Mouse (Mus musculus) lung, adult 2 months (tissue): ENCODE data around the gene Ccnf.

ENCODE experiments used
- CTCF ChIP-seq: fragments of 200-500 bp; IDR thresholded peaks from 2 replicates; pipeline ENCODE4 v1.5.1; 2011; ENCODE audit warnings: mild to moderate bottlenecking, low read length, control low read depth; ENCODE audit not compliant: insufficient read depth
- POLR2A ChIP-seq: fragments of 200-500 bp; IDR thresholded peaks from 2 replicates; pipeline ENCODE4 v1.6.1; 2011; ENCODE audit warnings: low read depth, mild to moderate bottlenecking, control low read depth, low read length, borderline replicate concordance; ENCODE audit errors: extremely low read depth

DNA sequence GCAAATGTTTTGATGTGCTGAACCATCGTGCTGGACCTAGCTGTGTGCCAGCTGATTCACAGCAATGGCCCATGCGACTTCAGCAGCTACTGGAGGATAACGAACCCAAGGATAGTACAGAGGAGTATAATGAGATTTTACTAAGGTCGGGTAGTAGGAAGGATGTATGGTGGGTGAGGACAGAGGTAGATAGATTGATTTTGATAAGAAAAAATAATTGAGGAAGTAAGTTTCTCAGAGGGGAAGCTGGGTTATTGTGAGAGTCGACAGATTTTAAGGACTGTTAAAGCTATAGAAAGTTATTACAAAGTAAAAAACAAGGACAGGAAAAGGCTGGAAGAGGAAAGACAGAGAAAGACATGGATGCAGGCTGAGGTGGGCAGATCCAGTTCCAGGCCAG, 8.4 kb upstream of the Ccnf start:
- TF ChIP-seq POLR2A (no peak), CTCF (no peak)
